Mouse (Mus musculus) adrenal gland, postnatal 14 days (tissue): Measurements from ENCODE around the gene Gatb. TPM values are rescaled to one million over a fixed set of nuclear protein-coding genes. Genes with fewer than 3 reads are reported as not detected.
"Not testable (repeated sequence)": the region's sequence is repeated elsewhere in the genome, so short reads cannot be mapped to it uniquely, and the experiment has no call there.

Source experiments
- DNase-seq: peaks from one replicate; pipeline ENCODE4 v3.0.0; 2021; ENCODE audit warnings: mixed read lengths
- long read RNA-seq, 2 experiments: library from polyadenylated mRNA; stranded (forward); transcript quantifications; one replicate each; pipeline ENCODE4 v2.0.0; 2021
- total RNA-seq: library from RNA; stranded (reverse); gene quantifications from 2 replicates; pipeline ENCODE4 v1.2.3, GENCODE M21; 2021

Gatb gene
- 35.6 and 45.1 TPM in 2 replicates for total RNA-seq
- long read RNA-seq, experiment 1, transcript Gatb-204 (13 exons, 3,469 nt), result major isoform, 72 of 95 reads
- long read RNA-seq, experiment 1, partial matches to known transcripts, result 6 of 95 reads
- long read RNA-seq, experiment 1, other reads (novel, unspliced or antisense), result 16 of 95 reads
- long read RNA-seq, experiment 2, transcript Gatb-204 (13 exons, 3,469 nt), result major isoform, 70 of 91 reads
- long read RNA-seq, experiment 2, partial matches to known transcripts, result 10 of 91 reads
- long read RNA-seq, experiment 2, other reads (novel, unspliced or antisense), result 11 of 91 reads

GRCm38 (mm10) chr3:85573864-85574830 is at the start of gene Gatb:
TSS of gene Gatb (plus strand) at chr3:85574119.
- DNase-seq, result peak; percentile 100

- no peak for DNase-seq
Measured at GRCm38 (mm10) chr3:85530601-85531161, 43.2 kb upstream of the Gatb start.

GRCm38 (mm10) chr3:85532376-85532775 is 41.5 kb upstream of the Gatb start:
- no peak for DNase-seq

GRCm38 (mm10) chr3:85535042-85535441 is 38.9 kb upstream of the Gatb start:
- no peak for DNase-seq

GRCm38 (mm10) chr3:85535621-85536520 is 38.0 kb upstream of the Gatb start:
- no peak for DNase-seq

- DNase-seq, result no peak
Measured at GRCm38 (mm10) chr3:85542765-85543164, 31.2 kb upstream of the Gatb start.

- DNase-seq, result no peak
Measured at GRCm38 (mm10) chr3:85543652-85544051, 30.3 kb upstream of the Gatb start.

GRCm38 (mm10) chr3:85550312-85550711 is 23.6 kb upstream of the Gatb start:
- no peak for DNase-seq

- DNase-seq, result no peak
Measured at GRCm38 (mm10) chr3:85551352-85551751, 22.6 kb upstream of the Gatb start.

- no peak for DNase-seq
Measured at GRCm38 (mm10) chr3:85553731-85554277, 20.1 kb upstream of the Gatb start.

GRCm38 (mm10) chr3:85564603-85565002 is 9.3 kb upstream of the Gatb start:
- no peak for DNase-seq

GRCm38 (mm10) chr3:85571276-85571675 is 2.6 kb upstream of the Gatb start:
- DNase-seq, result peak; percentile 73

- not testable (repeated sequence) for DNase-seq
Measured at GRCm38 (mm10) chr3:85572502-85572901, 1.4 kb upstream of the Gatb start.

- DNase-seq, result no peak
Measured at GRCm38 (mm10) chr3:85573216-85573863, 579 bp upstream of the Gatb start.

- peak; percentile 42 for DNase-seq
Measured at GRCm38 (mm10) chr3:85582726-85583125, 8.8 kb downstream of the Gatb start.

GRCm38 (mm10) chr3:85583194-85583593 is 9.3 kb downstream of the Gatb start:
- no peak for DNase-seq

GRCm38 (mm10) chr3:85584966-85585365 is 11.0 kb downstream of the Gatb start:
- no peak for DNase-seq

- DNase-seq, result no peak
Measured at GRCm38 (mm10) chr3:85588701-85589100, 14.8 kb downstream of the Gatb start.

GRCm38 (mm10) chr3:85590090-85590754 is 16.3 kb downstream of the Gatb start:
- DNase-seq, result no peak

GRCm38 (mm10) chr3:85592067-85592466 is 18.1 kb downstream of the Gatb start:
- DNase-seq, result no peak
